Mouse (Mus musculus): ENCODE results near the gene Aipl1. TPM values are rescaled to one million over a fixed set of nuclear protein-coding genes. Genes with fewer than 3 reads are reported as not detected.

Gene Aipl1
- polyA plus RNA-seq, 1 experiment: 1.3 TPM

- Histone ChIP-seq H3K27me3 (ENCODE audit: control insufficient read depth, insufficient read depth, low read length, poor library complexity, severe bottlenecking) (no peaks in the 10 kb centered on the region), H3K9ac (ENCODE audit: low read depth, poor library complexity, severe bottlenecking) (no peak overlapping the region), H3K4me1 (ENCODE audit: control insufficient read depth, insufficient read depth, low read length) (no peaks in the 10 kb centered on the region), H3K36me3 (ENCODE audit: control insufficient read depth, insufficient read depth, low read length, poor library complexity, severe bottlenecking) (no peaks in the 10 kb centered on the region), H3K9me3 (replicated peaks; ENCODE audit: control insufficient read depth, insufficient read depth, low read length, poor library complexity, severe bottlenecking) (no peaks in the 10 kb centered on the region; the same call in 1 of the 2 replicates), H3K4me3 (ENCODE audit: low read depth, low read length) (no peak overlapping the region), H3K27ac (ENCODE audit: insufficient read depth, low read length) (no peak overlapping the region)
- TF ChIP-seq EP300 (IDR thresholded peaks at IDR 0.05; ENCODE audit: insufficient read depth, low read depth, low read length) (no peak), CTCF (IDR thresholded peaks at IDR 0.05; ENCODE audit: low read depth, low read length) (no peak), POLR2A (IDR thresholded peaks at IDR 0.05; ENCODE audit: insufficient read depth, low read length) (no peak)
Measured at GRCm38 (mm10) chr11:72021015-72021414, 16.3 kb downstream of the Aipl1 start.

- Histone ChIP-seq H3K36me3 (ENCODE audit: control insufficient read depth, insufficient read depth, low read length, poor library complexity, severe bottlenecking) (no peaks in the 10 kb centered on the region), H3K27ac (ENCODE audit: insufficient read depth, low read length) (no peak overlapping the region), H3K9me3 (replicated peaks; ENCODE audit: control insufficient read depth, insufficient read depth, low read length, poor library complexity, severe bottlenecking) (no peaks in the 10 kb centered on the region; the same call in 1 of the 2 replicates), H3K4me1 (ENCODE audit: control insufficient read depth, insufficient read depth, low read length) (no peaks in the 10 kb centered on the region), H3K9ac (ENCODE audit: low read depth, poor library complexity, severe bottlenecking) (no peak overlapping the region), H3K27me3 (ENCODE audit: control insufficient read depth, insufficient read depth, low read length, poor library complexity, severe bottlenecking) (no peaks in the 10 kb centered on the region), H3K4me3 (ENCODE audit: low read depth, low read length) (no peak overlapping the region)
- no peak for TF ChIP-seq CTCF (IDR thresholded peaks at IDR 0.05; ENCODE audit: low read depth, low read length)
- TF ChIP-seq EP300 (IDR thresholded peaks at IDR 0.05; ENCODE audit: insufficient read depth, low read depth, low read length): no peak
- TF ChIP-seq POLR2A (IDR thresholded peaks at IDR 0.05; ENCODE audit: insufficient read depth, low read length): no peak
Measured at GRCm38 (mm10) chr11:72017253-72017601, 20.1 kb downstream of the Aipl1 start.

DNA sequence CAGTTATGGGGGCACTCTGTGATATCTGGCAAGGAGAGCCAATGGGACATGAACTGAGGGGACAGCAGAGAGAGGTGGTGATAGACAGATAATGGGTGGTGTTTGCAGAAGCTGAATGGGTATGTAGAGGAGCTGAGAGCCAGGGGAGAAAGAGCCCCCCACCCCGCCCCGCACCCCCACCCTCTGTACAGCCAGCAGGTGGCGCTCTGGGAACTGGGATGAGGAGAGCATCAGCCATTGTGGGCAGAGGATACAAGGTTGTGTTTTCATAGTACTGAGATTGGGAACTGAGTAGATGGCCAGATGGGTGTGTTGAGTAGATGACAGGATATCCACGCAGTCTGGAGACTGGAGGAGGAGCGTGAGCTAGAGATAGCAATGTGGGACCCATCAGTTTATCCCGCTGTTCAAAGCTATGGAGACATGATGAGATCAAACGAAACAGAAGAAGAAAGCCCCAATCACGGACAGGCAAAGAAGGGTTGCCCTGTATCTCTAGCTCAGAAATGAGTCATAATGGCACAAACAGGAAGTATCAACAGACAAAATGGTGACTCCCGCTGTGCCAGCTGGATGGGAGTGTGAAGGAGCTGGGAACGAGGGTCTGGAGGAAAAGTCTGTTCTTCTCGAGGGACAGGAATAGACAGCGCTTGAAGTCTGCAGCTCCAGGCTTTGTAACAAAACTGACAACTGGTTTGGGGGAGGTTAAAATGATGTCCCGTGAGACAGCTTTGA is 20.6 kb downstream of the Aipl1 start:
- TF ChIP-seq EP300 (IDR thresholded peaks at IDR 0.05; ENCODE audit: insufficient read depth, low read depth, low read length): no peak
- TF ChIP-seq CTCF (IDR thresholded peaks at IDR 0.05; ENCODE audit: low read depth, low read length): peak; percentile 5

DNA sequence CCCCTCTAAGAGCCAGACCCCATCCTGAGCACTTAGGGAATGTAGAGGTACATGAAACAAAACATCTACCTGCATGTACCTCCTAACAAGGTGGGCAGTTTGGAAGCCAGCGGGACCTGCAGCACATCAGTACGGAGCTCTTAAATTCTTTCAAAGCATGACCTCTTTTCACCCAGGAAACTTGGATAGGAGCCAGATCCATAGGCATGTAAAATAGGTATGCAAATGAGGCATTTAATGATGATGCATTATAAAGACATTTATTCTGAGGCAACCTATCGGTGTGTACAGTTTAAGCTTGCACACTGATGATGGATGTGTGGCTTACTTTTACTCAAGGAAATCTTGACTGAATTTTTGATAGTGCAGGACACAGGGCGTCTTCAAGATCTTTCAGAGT is 22.6 kb downstream of the Aipl1 start:
- H3K4me3 ChIP-seq (ENCODE audit: low read depth, low read length): no peak overlapping the region
- no peak overlapping the region for H3K9ac ChIP-seq (ENCODE audit: low read depth, poor library complexity, severe bottlenecking)
- no peak for TF ChIP-seq POLR2A (IDR thresholded peaks at IDR 0.05; ENCODE audit: insufficient read depth, low read length)
- TF ChIP-seq EP300 (IDR thresholded peaks at IDR 0.05; ENCODE audit: insufficient read depth, low read depth, low read length): no peak
- no peak for TF ChIP-seq CTCF (IDR thresholded peaks at IDR 0.05; ENCODE audit: low read depth, low read length)
- no peaks in the 10 kb centered on the region for H3K4me1 ChIP-seq (ENCODE audit: control insufficient read depth, insufficient read depth, low read length)
- H3K36me3 ChIP-seq (ENCODE audit: control insufficient read depth, insufficient read depth, low read length, poor library complexity, severe bottlenecking): no peaks in the 10 kb centered on the region
- H3K9me3 ChIP-seq (replicated peaks; ENCODE audit: control insufficient read depth, insufficient read depth, low read length, poor library complexity, severe bottlenecking): no peaks in the 10 kb centered on the region; the same call in 1 of the 2 replicates
- no peaks in the 10 kb centered on the region for H3K27me3 ChIP-seq (ENCODE audit: control insufficient read depth, insufficient read depth, low read length, poor library complexity, severe bottlenecking)
- H3K27ac ChIP-seq (ENCODE audit: insufficient read depth, low read length): no peak overlapping the region

More for the DNA sequence above, 20.6 kb downstream of the Aipl1 start:
- Histone ChIP-seq H3K27ac (ENCODE audit: insufficient read depth, low read length) (no peak overlapping the region), H3K36me3 (ENCODE audit: control insufficient read depth, insufficient read depth, low read length, poor library complexity, severe bottlenecking) (no peaks in the 10 kb centered on the region), H3K27me3 (ENCODE audit: control insufficient read depth, insufficient read depth, low read length, poor library complexity, severe bottlenecking) (no peaks in the 10 kb centered on the region), H3K4me3 (ENCODE audit: low read depth, low read length) (no peak overlapping the region), H3K9me3 (replicated peaks; ENCODE audit: control insufficient read depth, insufficient read depth, low read length, poor library complexity, severe bottlenecking) (no peaks in the 10 kb centered on the region; the same call in 1 of the 2 replicates), H3K9ac (ENCODE audit: low read depth, poor library complexity, severe bottlenecking) (no peak overlapping the region), H3K4me1 (ENCODE audit: control insufficient read depth, insufficient read depth, low read length) (no peaks in the 10 kb centered on the region)

- Histone ChIP-seq H3K27me3 (ENCODE audit: control insufficient read depth, insufficient read depth, low read length, poor library complexity, severe bottlenecking) (no peaks in the 10 kb centered on the region), H3K9ac (ENCODE audit: low read depth, poor library complexity, severe bottlenecking) (no peak overlapping the region), H3K9me3 (replicated peaks; ENCODE audit: control insufficient read depth, insufficient read depth, low read length, poor library complexity, severe bottlenecking) (no peaks in the 10 kb centered on the region; the same call in 1 of the 2 replicates), H3K4me3 (ENCODE audit: low read depth, low read length) (no peak overlapping the region), H3K4me1 (ENCODE audit: control insufficient read depth, insufficient read depth, low read length) (no peaks in the 10 kb centered on the region), H3K36me3 (ENCODE audit: control insufficient read depth, insufficient read depth, low read length, poor library complexity, severe bottlenecking) (no peaks in the 10 kb centered on the region), H3K27ac (ENCODE audit: insufficient read depth, low read length) (no peak overlapping the region)
- no peak for TF ChIP-seq CTCF (IDR thresholded peaks at IDR 0.05; ENCODE audit: low read depth, low read length)
- TF ChIP-seq POLR2A (IDR thresholded peaks at IDR 0.05; ENCODE audit: insufficient read depth, low read length): no peak
- TF ChIP-seq EP300 (IDR thresholded peaks at IDR 0.05; ENCODE audit: insufficient read depth, low read depth, low read length): no peak
Measured at GRCm38 (mm10) chr11:72011955-72012354, 25.4 kb downstream of the Aipl1 start.

- Histone ChIP-seq H3K27ac (ENCODE audit: insufficient read depth, low read length) (no peak overlapping the region), H3K36me3 (ENCODE audit: control insufficient read depth, insufficient read depth, low read length, poor library complexity, severe bottlenecking) (no peaks in the 10 kb centered on the region), H3K4me3 (ENCODE audit: low read depth, low read length) (no peak overlapping the region), H3K4me1 (ENCODE audit: control insufficient read depth, insufficient read depth, low read length) (no peaks in the 10 kb centered on the region), H3K27me3 (ENCODE audit: control insufficient read depth, insufficient read depth, low read length, poor library complexity, severe bottlenecking) (no peaks in the 10 kb centered on the region), H3K9me3 (replicated peaks; ENCODE audit: control insufficient read depth, insufficient read depth, low read length, poor library complexity, severe bottlenecking) (no peaks in the 10 kb centered on the region), H3K9ac (ENCODE audit: low read depth, poor library complexity, severe bottlenecking) (no peak overlapping the region)
- no peak for TF ChIP-seq CTCF (IDR thresholded peaks at IDR 0.05; ENCODE audit: low read depth, low read length)
- TF ChIP-seq EP300 (IDR thresholded peaks at IDR 0.05; ENCODE audit: insufficient read depth, low read depth, low read length): no peak
- no peak for TF ChIP-seq POLR2A (IDR thresholded peaks at IDR 0.05; ENCODE audit: insufficient read depth, low read length)
Measured at GRCm38 (mm10) chr11:72010940-72011722, 26.2 kb downstream of the Aipl1 start.

Data from ES-Bruce4 (cell line).